Mouse (Mus musculus): Measurements from ENCODE around the gene Olfr631.
"Not testable (repeated sequence)": the region's sequence is repeated elsewhere in the genome, so short reads cannot be mapped to it uniquely, and the experiment has no call there.

Olfr631 gene

DNA sequence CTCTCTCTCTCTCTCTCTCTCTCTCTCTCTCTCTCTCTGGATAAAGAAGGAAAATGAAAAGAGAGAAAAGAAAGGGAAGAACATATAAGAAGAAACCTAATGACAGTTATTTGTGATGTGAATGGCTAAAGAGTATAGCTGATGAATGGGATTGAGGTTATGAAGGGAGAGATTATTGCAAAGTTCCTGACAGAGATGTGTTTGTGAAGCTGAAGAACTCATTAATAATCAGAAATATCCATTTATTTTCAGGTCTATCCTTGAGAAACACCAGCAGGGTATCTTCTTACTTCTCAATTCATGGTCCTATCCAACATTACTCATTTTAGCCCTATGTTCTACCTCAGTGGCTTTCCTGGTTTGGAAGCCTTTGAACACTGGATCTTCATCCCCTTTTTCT, at the start of gene Olfr631:
Gene Olfr631 (plus strand): TSS at position 301 of the 400 bp plus-strand sequence.
- DNase-seq (ENCODE audit: low read depth in 1 of 2, low spot score in 2 of 2): no peak

DNA sequence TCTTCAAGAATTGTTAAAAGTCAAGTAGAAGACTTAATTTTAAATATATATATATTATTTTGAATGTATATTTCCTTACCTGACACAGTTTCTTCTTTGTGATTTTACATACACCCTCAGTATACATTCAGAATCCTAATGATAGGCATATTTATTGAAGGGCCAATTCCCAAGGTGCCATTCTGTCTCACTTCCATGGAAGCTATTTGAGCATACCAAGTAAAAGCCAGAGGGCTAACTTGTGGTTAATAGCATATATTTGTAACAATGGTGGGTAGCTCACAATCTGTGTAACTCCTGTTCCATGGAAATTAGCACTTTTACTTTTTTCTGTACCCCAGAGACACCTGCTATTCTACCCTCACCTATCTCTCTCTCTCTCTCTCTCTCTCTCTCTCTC, 42.5 kb upstream of the Olfr631 start, which contains the start of gene Olfr66:
Gene Olfr66 (minus strand): TSS at position 101 of the 400 bp plus-strand sequence.
- no peak for DNase-seq (ENCODE audit: low read depth in 1 of 2, low spot score in 2 of 2)

DNA sequence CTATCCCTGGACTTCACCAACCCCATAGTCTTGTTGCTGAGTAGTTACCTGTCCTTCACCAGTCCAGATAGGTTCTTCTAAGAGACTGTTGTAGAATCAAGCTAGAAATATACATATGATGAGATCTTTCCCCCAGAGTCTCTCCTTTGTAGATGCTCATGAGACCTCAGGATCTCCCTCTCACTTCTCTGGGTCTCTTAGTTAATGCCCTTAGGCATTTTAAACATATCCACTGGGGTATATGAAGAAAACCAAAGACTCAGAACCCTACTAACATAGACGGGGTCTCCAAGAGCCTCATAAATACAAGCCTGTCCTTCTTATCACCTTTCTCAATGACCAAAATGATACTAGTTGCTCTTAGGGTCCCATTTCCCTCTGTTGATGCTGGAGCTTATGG, 34.2 kb upstream of the Olfr631 start, which contains the start of gene Olfr64:
Gene Olfr64 (minus strand): TSS at position 101 of the 400 bp plus-strand sequence.
- DNase-seq (ENCODE audit: low read depth in 1 of 2, low spot score in 2 of 2): no peak

DNA sequence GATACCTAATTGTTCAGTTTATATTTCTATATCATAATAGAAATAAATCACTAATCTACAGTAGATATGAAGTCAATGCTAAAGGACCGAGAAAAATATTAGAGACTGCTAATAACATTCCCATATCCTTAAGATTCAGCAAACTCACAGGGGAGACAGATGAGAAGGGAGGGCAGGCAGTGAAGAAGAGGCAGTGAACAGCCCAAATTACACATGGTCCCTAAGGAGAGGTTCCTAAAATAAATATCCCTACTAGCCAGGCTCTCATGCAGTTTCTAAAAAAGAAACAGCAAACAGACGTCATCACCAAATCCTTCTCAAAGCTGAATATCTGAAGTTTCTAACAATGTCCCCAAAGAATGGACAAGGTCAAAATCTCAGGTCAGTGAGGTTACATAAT, 25.4 kb upstream of the Olfr631 start, which contains the start of gene Olfr65:
Gene Olfr65 (plus strand): TSS at position 301 of the 400 bp plus-strand sequence.
- DNase-seq (ENCODE audit: low read depth in 1 of 2, low spot score in 2 of 2): no peak

DNA sequence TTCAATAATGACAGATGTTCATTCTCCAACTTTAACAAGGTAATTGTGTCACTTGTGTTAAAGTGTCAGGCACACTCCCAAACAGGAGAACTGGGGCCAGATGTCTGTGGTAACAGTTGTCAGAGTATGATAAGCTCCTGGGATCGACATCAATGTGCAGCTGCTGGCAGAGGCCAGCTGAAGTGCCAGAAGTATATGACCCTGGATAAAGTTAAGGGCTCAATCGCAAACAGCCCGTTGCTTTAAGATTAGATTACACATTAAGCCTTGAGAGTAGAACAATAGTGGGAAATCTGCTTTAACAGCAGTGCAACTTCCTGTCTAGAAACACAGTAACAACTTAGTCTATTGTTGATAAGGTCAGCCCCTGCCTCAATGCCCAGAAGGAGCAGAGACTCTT, 18.6 kb upstream of the Olfr631 start:
- no peak for DNase-seq (ENCODE audit: low read depth in 1 of 2, low spot score in 2 of 2)

DNA sequence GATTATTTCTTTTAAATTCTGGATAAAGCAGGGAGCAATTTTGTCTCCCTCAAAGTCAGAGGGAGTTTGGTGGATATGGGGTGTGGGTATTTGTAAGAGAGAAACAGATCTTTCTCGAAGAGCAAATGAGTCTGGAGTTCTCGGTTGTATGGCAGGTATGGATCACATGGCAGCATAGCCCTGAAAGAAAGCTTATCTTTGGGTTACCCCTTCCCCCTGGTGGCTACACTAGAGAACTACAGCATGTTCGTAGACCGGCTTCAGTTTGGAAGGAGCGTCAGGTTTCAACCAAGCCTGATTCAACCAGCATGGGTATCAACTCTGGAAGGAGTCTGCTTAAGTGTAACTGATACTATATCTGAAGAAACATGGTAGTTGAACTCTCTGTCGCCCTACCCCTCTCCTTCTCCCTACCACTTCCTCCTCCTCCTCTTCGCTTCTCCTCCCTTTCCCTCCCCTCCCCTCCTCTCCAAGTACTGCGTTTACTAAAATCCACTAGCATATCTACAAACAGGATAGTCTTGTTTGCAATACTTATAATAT, 15.6 kb upstream of the Olfr631 start:
- DNase-seq (ENCODE audit: low read depth in 1 of 2, low spot score in 2 of 2): no peak

DNA sequence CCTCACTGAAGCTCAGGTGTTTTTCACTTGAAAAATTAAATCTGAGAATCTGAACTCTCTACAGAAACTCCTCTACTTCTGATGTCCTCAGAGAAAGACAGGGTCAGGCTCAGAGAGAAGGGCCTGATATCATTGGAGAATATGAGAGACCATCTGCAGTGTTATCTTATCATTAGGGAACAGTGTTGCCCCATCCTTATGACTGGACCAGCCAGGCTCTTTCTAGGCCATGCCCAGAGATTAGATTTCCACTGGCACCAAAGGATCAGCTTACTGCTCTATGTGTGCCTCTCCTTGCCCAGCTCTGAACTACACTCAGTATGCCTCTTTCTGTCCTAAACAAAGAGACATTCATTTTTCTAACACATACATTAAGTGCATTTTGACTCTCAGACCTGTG, 13.3 kb upstream of the Olfr631 start:
- no peak for DNase-seq (ENCODE audit: low read depth in 1 of 2, low spot score in 2 of 2)

DNA sequence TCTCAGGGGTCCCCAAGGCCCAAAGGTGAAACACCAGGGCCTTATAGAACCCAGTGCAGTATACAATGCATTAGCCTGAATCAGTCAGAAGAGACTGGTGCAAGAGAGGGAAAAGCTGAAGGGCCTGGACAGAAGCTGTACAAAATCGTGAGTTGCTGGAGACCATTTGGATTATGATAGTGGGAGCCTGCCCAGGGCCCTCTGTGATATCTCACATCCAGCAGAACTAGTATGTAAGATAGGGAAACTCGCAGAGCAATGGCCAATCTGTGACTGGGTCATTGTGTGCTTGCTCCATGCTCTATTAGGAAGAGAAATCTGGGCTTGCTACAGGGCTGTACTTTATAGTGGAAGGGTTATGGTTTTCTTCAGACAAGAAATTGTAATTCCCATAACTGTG, 5.6 kb downstream of the Olfr631 start, which contains the start of gene Olfr632:
Gene Olfr632 (plus strand): TSS at position 84 of the 400 bp plus-strand sequence.
- no peak for DNase-seq (ENCODE audit: low read depth in 1 of 2, low spot score in 2 of 2)

DNA sequence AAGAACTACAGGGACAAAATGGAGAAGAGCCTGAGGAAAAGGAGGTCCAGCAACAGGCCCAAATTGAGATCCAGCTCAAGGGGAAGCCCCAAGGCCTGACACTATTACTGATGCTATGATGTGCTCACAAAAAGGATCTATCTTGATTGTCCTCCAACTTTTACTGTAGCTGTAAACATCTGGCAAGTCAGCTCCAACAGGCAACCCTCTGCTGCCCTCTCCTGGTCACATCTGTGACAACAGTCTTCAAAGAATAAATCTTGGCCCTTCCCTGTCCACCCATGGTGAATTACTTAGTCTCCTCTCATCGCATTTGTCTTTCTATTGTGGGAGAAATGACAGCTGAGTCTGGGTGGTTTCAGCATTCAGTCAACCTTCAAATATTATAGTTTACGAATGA, 14.1 kb downstream of the Olfr631 start:
- DNase-seq (ENCODE audit: low read depth in 1 of 2, low spot score in 2 of 2): no peak

DNA sequence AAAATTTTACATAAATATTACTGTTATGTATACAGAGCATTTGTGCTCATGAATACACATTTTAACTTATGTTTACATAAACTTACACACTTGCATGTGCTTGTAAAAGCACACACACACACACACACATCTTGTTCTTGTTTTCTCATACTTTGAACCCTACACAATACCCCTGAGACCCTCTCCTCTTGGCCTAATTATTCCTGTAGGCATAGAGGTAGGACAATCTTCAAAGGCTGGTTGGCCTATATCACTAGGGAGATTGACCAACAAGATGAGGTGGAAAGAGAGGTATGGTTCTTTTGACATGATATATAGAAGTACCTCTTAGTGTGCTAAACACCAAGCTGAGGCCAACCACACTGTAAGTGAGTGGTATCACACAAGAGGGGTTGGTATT, 15.5 kb downstream of the Olfr631 start, which contains the start of gene Olfr633:
Gene Olfr633 (plus strand): TSS at position 301 of the 400 bp plus-strand sequence.
- DNase-seq (ENCODE audit: low read depth in 1 of 2, low spot score in 2 of 2): no peak

DNA sequence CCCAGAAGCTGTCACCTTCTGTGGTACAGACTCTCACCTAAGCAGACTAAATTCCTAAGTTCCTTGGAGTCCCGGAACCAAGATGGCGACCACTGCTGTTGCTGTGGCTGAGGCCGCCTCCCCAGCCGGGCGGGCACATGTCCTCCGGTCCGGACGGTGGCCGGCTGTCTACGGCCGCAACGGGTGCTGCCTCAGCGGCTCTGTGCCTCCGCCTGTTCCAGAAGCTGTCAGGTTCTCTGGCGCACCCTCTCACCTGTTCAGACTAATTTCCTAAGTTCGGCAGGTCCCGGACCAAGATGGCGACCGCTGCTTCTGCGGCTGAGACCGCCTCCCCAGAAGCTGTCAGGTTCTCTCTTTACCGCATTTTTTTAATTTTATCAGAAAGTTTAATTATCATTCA, 38.2 kb downstream of the Olfr631 start:
- not testable (repeated sequence) for DNase-seq (ENCODE audit: low read depth in 1 of 2, low spot score in 2 of 2)

DNA sequence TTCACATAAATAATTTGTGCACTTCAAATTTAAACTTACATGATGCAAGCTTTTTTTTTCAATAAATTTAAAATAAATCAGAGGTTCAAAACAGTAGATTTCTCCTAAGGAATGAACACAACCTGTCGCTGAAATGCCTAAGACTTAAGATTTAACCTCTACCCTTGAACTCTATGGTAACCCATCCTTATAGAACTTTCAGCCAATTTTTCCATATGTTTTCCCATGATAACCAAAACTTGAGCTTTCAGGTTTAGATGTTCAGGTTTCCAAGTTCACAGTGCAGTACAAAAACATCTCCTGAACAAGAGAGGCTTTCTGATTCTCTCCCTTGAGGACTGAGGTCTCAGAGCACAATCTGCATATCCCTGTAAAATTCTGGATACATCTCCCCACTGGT, 42.2 kb downstream of the Olfr631 start, which contains the start of gene Olfr635:
Gene Olfr635 (plus strand): TSS at position 301 of the 400 bp plus-strand sequence.
- DNase-seq (ENCODE audit: low read depth in 1 of 2, low spot score in 2 of 2): no peak

DNA sequence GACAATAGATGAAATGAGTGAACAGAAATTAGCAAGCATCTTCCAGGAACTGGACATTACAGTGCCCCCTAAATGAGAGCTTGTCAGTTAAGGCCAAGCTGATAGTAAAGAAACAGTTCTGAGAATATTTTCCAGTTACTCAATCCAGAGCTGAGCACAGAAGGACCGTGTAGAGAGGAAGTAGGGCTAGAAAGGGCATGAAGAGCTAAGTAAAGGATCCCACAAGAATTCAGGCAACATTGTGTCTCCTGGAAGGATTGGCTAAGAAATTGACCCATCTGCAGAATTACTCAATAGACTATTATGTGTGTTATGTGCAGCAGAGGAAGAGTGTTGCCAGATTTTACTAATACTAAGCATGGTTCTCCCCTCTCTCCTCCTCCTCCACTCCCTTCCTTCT, 43.2 kb downstream of the Olfr631 start:
- no peak for DNase-seq (ENCODE audit: low read depth in 1 of 2, low spot score in 2 of 2)
